Mouse (Mus musculus) neural tube, embryonic 10.5 days (tissue): Measurements from ENCODE around the gene Cmtr1.
"Not testable (repeated sequence)": the region's sequence is repeated elsewhere in the genome, so short reads cannot be mapped to it uniquely, and the experiment has no call there.

Experiments
- DNase-seq: peaks from one replicate; pipeline ENCODE4 v3.0.0-alpha.2; 2017; ENCODE audit warnings: low spot score; ENCODE audit errors: extremely low spot score

Cmtr1 gene

GRCm38 (mm10) chr17:29660076-29660761 is at the start of gene Cmtr1:
Gene Cmtr1, plus strand, starts transcription at chr17:29660595.
- peak; percentile 95 for DNase-seq

DNA sequence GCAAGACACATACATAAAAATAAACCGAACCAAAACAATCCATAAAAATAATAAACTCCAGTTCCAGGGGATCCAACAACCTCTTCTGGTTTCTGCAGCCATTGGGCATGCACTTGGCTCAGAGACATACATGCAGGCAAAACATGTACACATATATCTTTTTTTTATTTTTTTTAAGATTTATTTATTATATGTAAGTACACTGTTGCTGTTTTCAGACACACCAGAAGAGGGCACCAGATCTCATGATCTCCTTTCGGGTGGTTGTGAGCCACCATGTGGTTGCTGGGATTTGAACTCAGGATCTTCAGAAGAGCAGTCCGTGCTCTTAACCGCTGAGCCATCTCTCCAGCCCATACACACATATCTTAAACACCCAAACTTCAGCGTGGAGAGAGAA is 46.9 kb upstream of the Cmtr1 start:
- DNase-seq: not testable (repeated sequence)

DNA sequence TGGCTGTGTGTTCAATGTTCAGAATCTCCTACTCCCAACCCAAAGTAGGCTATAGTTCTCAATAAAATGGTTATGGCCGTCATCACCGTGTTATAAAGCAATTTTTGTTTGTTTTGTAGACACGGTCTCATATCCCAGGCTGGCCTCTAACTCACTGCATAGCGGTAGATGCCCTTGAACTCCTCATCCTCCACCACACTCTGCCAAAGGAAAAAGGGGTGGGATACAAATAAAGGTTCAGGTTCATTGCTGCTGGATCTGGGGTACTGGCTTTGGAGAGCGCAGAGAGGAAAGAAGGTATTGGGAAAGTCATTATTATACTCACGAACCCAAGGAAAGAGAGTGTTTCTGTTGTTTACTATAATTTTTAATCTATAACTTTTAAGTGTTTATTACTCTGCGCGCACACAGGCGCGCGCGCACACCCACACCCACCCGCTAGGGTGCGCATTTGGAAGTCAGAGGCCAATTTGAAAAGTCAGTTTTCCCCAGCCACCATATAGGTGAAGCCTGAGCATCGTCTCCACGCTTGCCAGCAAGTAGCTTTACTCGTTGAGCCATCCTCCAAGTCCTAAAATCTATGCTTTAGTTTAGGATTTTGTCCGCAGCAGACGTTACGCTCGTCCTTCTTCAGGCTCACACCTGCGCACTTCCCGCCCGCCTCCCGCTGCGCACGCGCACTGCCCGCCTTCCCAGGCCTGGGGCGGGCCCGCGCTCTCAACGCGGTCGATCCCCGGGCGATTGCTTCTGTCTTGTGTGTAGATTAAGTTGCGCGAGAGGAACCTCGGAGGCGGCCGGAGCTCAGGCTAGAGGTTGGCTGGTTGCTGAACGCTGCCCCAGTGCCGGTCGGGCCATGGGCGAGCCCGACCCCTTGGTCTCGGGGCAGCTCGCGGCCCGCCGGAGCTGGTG is 46.0 kb upstream of the Cmtr1 start, which contains the start of the genes Rnf8 and Gm28043:
Rnf8 (plus strand) TSS at position 676 of the 909 bp plus-strand sequence.
Gm28043 (plus strand) TSS at position 762 of the 909 bp plus-strand sequence.
- peak; percentile 95 for DNase-seq

DNA sequence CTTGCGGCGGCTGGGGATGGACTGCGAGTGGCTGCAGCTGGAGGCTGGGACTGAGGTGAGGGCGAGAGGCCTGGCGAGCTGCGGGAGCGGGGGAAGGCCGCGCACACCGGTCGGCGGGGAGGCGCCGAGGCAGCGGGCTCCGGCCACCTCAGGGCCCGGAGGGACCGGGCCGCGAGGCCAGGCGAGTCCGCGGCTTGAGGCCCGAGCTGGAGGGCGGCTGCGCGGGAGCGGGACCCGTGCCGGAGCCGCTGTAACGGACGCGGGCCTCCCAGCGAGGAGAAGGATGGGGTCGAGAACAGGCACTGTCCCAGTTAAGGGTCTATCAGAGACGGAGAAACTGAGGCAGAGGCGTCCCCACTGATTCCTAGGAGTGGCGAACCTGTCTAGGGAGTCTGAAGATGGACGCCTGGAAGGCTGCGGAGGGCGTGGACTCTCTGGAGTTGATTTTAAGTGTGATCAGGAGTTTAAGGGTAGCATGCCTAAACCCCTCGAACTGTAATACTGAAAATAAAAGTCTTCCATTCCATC is 45.3 kb upstream of the Cmtr1 start:
- DNase-seq: no peak

DNA sequence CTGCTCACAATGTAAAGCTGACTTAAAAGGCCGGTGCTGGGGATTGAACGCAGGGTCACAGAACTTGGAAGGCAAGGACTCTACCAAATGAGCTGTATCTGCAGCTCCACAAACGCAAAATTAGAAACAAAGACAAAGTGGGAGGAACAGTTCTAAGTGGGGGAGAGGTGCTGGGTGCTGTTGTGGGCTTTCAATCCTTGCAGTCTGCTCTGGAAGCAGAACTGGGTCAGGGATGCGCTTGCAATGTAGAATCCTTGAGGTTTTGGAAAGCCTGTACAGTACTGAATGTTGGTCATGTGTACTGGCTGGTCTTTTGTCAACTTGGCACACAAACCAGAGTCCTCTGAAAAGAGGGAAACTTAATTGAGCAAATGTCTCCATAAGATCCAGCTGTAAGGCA is 44.8 kb upstream of the Cmtr1 start:
- DNase-seq: no peak

GRCm38 (mm10) chr17:29619231-29619630 is 41.2 kb upstream of the Cmtr1 start:
- no peak for DNase-seq

GRCm38 (mm10) chr17:29623488-29623887 is 36.9 kb upstream of the Cmtr1 start:
- no peak for DNase-seq

DNA sequence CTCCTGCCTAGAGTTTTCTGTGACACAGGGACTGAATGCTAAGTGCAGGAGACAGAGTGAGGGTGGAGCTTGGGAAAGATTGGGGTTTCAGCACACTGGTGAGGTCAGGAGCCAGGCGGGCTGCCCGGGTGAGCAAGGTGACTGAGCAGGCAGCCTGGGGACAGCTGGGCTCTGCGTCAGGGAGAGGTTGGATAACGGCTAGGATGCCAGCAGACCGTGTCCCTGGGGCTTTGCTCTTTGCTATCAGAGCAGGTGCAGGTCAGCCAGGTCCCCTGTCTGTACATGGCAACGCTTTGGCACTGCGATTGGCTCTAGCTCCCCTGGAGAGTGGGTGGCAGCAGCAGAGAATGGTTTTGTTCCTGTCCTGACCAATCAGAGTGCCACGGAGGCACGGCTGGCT is 33.1 kb upstream of the Cmtr1 start:
- no peak for DNase-seq

- DNase-seq: no peak
These were observed 31.4 kb upstream of the Cmtr1 start for GRCm38 (mm10) chr17:29628946-29629345.

GRCm38 (mm10) chr17:29629620-29630019 is 30.8 kb upstream of the Cmtr1 start:
- DNase-seq: no peak

GRCm38 (mm10) chr17:29632312-29632711 is 28.1 kb upstream of the Cmtr1 start:
- DNase-seq: no peak

GRCm38 (mm10) chr17:29635492-29635891 is 24.9 kb upstream of the Cmtr1 start:
- DNase-seq: no peak

GRCm38 (mm10) chr17:29636118-29636517 is 24.3 kb upstream of the Cmtr1 start:
- DNase-seq: no peak

- DNase-seq: no peak
These were observed 23.0 kb upstream of the Cmtr1 start for GRCm38 (mm10) chr17:29637377-29637776.

DNA sequence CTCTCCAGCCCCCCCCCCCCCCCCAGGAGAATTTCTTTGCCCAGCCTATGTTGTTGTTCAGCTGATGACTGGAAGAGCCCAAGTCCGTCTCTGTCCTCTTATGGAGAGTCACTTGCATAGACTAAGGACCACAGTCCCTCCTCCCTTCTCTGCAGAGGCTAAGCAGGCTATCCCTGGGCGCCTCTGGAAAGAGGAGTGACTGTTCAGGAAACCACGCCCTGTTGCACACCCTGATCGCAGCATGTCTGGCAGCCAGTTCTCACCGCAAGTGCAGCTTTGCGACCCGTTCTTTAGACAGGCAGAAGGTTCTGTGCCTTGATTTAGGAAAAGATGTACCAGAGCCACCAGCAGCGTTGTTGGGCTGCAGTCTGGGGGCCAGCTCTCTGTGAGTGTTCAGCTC is 22.5 kb upstream of the Cmtr1 start:
- no peak for DNase-seq

GRCm38 (mm10) chr17:29640971-29641370 is 19.4 kb upstream of the Cmtr1 start:
- no peak for DNase-seq

GRCm38 (mm10) chr17:29642219-29642618 is 18.2 kb upstream of the Cmtr1 start:
- no peak for DNase-seq

DNA sequence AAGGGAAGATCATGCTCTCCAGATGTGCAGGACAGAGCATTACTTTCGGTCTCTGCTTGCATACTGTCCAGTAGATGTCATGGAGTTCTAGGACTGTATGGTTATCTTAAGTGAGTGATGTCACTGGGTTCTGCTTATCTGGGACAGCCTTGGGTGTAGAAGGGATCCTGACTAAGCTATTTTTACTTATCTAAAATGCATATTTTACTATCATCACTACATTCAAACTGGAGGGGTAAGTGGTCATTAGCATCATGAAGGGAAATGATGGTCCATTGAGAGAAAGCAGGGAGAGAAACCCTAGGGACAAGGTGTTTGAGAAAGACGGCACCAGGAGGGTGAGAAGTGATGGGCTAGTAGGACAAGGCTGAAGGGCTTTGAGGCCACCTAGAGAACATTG is 2.1 kb upstream of the Cmtr1 start:
- DNase-seq: no peak

- no peak for DNase-seq
These were observed 482 bp downstream of the Cmtr1 start for GRCm38 (mm10) chr17:29660762-29661391.

- no peak for DNase-seq
These were observed 1.8 kb downstream of the Cmtr1 start for GRCm38 (mm10) chr17:29662145-29662544.
